Mouse (Mus musculus): ENCODE measurements at regions not wholly inside any gene's neighbourhood (a gene's known extent, or its start where the extent isn't known, plus 50 kb on each side); places are given as distances from the start of the nearest gene placed in this dataset.

GRCm38 (mm10) chr7:111843715-111844114, 63.9 kb upstream of the Galnt18 start:
- DNase-seq (ENCODE audit: low read depth): no peak

- peak; percentile 31 for DNase-seq (ENCODE audit: low read depth)
These were observed 61.0 kb upstream of the Galnt18 start for GRCm38 (mm10) chr7:111840826-111841225.

- no peak for DNase-seq (ENCODE audit: low read depth)
These were observed 58.4 kb upstream of the Galnt18 start for GRCm38 (mm10) chr7:111838162-111838561.

GRCm38 (mm10) chr7:111834356-111834755, 54.6 kb upstream of the Galnt18 start:
- DNase-seq (ENCODE audit: low read depth): peak; percentile 5

- no peak for DNase-seq (ENCODE audit: low read depth)
These were observed 50.2 kb upstream of the Galnt18 start for GRCm38 (mm10) chr7:111829931-111830330.
